Mouse (Mus musculus) CH12.LX (cell line): ENCODE measurements around the gene Snx13. TPM values are rescaled to one million over a fixed set of nuclear protein-coding genes. Genes with fewer than 3 reads are reported as not detected.

Source experiments
- DNase-seq: peaks from one replicate; pipeline ENCODE4 v3.0.0-alpha.2; 2013; ENCODE audit errors: extremely low read depth
- H3K27ac ChIP-seq: 2 replicates; pipeline ENCODE4 v1.5.1; 2012; ENCODE audit warnings: low read depth, mild to moderate bottlenecking, control low read depth, moderate library complexity; ENCODE audit not compliant: insufficient read depth
- H3K27me3 ChIP-seq: replicated peaks from 2 replicates; pipeline ENCODE3; 2012; ENCODE audit warnings: inconsistent platforms
- H3K36me3 ChIP-seq, 2 experiments: replicated peaks in 1 of 2; 2 replicates each; pipeline versions ENCODE3 to v1.6.1; 2012; ENCODE audit warnings: inconsistent platforms in 1 of 2, low read length in 1 of 2, mild to moderate bottlenecking in 1 of 2, mixed read lengths in 1 of 2, moderate library complexity in 1 of 2; ENCODE audit not compliant: control insufficient read depth in 1 of 2, insufficient read depth in 1 of 2
- H3K4me1 ChIP-seq, 2 experiments: 2 replicates each; pipeline ENCODE4 v1.6.1; 2012; ENCODE audit warnings: inconsistent platforms in 1 of 2, moderate library complexity in 1 of 2; ENCODE audit not compliant: insufficient read depth in 2 of 2, control insufficient read depth in 1 of 2
- H3K4me2 ChIP-seq: 2 replicates; pipeline ENCODE4 v1.6.1; 2012; ENCODE audit warnings: low read depth, mild to moderate bottlenecking, control low read depth; ENCODE audit not compliant: poor library complexity, insufficient read depth, severe bottlenecking
- H3K4me3 ChIP-seq, 3 experiments: fragments of 150-350 bp in 1 of 3; sonication (generic) in 1 of 3; replicated peaks in 1 of 3; 2 replicates each; pipeline versions ENCODE3 to v1.5.1; 2011 to 2012; ENCODE audit warnings: low read depth in 2 of 3, low read length in 2 of 3, mild to moderate bottlenecking in 2 of 3, moderate library complexity in 2 of 3, control low read depth in 1 of 3, improper control_type of control experiment in 1 of 3, inconsistent platforms in 1 of 3, mixed read lengths in 1 of 3; ENCODE audit not compliant: poor library complexity in 1 of 3
- H3K79me2 ChIP-seq: replicated peaks from 2 replicates; pipeline ENCODE4 v1.6.1; 2012; ENCODE audit warnings: mild to moderate bottlenecking, moderate library complexity; ENCODE audit not compliant: control insufficient read depth, poor library complexity, insufficient read depth, severe bottlenecking; ENCODE audit errors: extremely low read depth
- H3K9ac ChIP-seq: 2 replicates; pipeline ENCODE4 v1.6.1; 2012; ENCODE audit warnings: low read depth, mild to moderate bottlenecking, control low read depth, moderate library complexity; ENCODE audit not compliant: insufficient read depth
- H3K9me3 ChIP-seq: replicated peaks from 2 replicates; pipeline ENCODE3; 2012; ENCODE audit warnings: low read length, inconsistent platforms, mixed read lengths
- BHLHE40 ChIP-seq: IDR thresholded peaks from 2 replicates; pipeline ENCODE4 v1.6.1; 2011; ENCODE audit warnings: mild to moderate bottlenecking, low read depth, low read length, improper control_type of control experiment
- CHD1 ChIP-seq: IDR thresholded peaks from 2 replicates; pipeline ENCODE4 v1.6.1; 2012; ENCODE audit warnings: low read depth, low read length, improper control_type of control experiment, inconsistent platforms
- CHD2 ChIP-seq: IDR thresholded peaks from 2 replicates; pipeline ENCODE4 v1.6.1; 2011; ENCODE audit warnings: low read length, improper control_type of control experiment
- CTCF ChIP-seq, 2 experiments: IDR thresholded peaks in 1 of 2; conservative IDR thresholded peaks in 1 of 2; 2 replicates each; pipeline ENCODE4 v1.5.1; 2011 to 2012; ENCODE audit warnings: low read depth in 2 of 2, low read length in 2 of 2, improper control_type of control experiment in 1 of 2, inconsistent platforms in 1 of 2, mild to moderate bottlenecking in 1 of 2, moderate library complexity in 1 of 2
- E2F4 ChIP-seq: IDR thresholded peaks from 2 replicates; pipeline ENCODE4 v1.6.1; 2011; ENCODE audit warnings: low read depth, low read length, improper control_type of control experiment; ENCODE audit not compliant: insufficient replicate concordance
- ELF1 ChIP-seq: IDR thresholded peaks from 2 replicates; pipeline ENCODE4 v1.6.1; 2014; ENCODE audit warnings: low read depth, mild to moderate bottlenecking, inconsistent platforms, low read length, improper control_type of control experiment
- EP300 ChIP-seq: IDR thresholded peaks from 2 replicates; pipeline ENCODE4 v1.6.1; 2011; ENCODE audit warnings: low read length, improper control_type of control experiment
- GABPA ChIP-seq: IDR thresholded peaks from 2 replicates; pipeline ENCODE4 v1.6.1; 2012; ENCODE audit warnings: low read depth, low read length, improper control_type of control experiment, inconsistent platforms; ENCODE audit not compliant: insufficient replicate concordance
- HCFC1 ChIP-seq: IDR thresholded peaks from 2 replicates; pipeline ENCODE4 v1.6.1; 2012; ENCODE audit warnings: low read depth, mild to moderate bottlenecking, inconsistent platforms, low read length, improper control_type of control experiment
- JUN ChIP-seq: IDR thresholded peaks from 2 replicates; pipeline ENCODE4 v1.6.1; 2011; ENCODE audit warnings: low read depth, mild to moderate bottlenecking, low read length, improper control_type of control experiment, moderate library complexity; ENCODE audit not compliant: insufficient read depth
- JUND ChIP-seq: conservative IDR thresholded peaks from 2 replicates; pipeline ENCODE4 v1.6.1; 2011; ENCODE audit warnings: low read depth, low read length, improper control_type of control experiment
- KAT2A ChIP-seq: IDR thresholded peaks from 2 replicates; pipeline ENCODE4 v1.6.1; 2012; ENCODE audit warnings: low read length, improper control_type of control experiment, inconsistent platforms; ENCODE audit not compliant: insufficient replicate concordance
- MAFK ChIP-seq: IDR thresholded peaks from 2 replicates; pipeline ENCODE4 v1.6.1; 2011; ENCODE audit warnings: low read length, improper control_type of control experiment; ENCODE audit not compliant: insufficient replicate concordance
- MAZ ChIP-seq: IDR thresholded peaks from 2 replicates; pipeline ENCODE4 v1.6.1; 2012; ENCODE audit warnings: low read depth, mild to moderate bottlenecking, inconsistent platforms, low read length, improper control_type of control experiment, moderate library complexity
- MEF2A ChIP-seq: IDR thresholded peaks from 2 replicates; pipeline ENCODE4 v1.6.1; 2014; ENCODE audit warnings: low read depth, mild to moderate bottlenecking, inconsistent platforms, low read length, improper control_type of control experiment, borderline replicate concordance
- MXI1 ChIP-seq: IDR thresholded peaks from 2 replicates; pipeline ENCODE4 v1.6.1; 2011; ENCODE audit warnings: mild to moderate bottlenecking, low read depth, low read length, improper control_type of control experiment
- MYC ChIP-seq: IDR thresholded peaks from 2 replicates; pipeline ENCODE4 v1.6.1; 2011; ENCODE audit warnings: low read depth, mild to moderate bottlenecking, improper control_type of control experiment, low read length
- NRF1 ChIP-seq: IDR thresholded peaks from 2 replicates; pipeline ENCODE4 v1.6.1; 2014; ENCODE audit warnings: low read depth, mild to moderate bottlenecking, inconsistent platforms, low read length, improper control_type of control experiment, moderate library complexity
- PAX5 ChIP-seq: IDR thresholded peaks from 2 replicates; pipeline ENCODE4 v1.6.1; 2012; ENCODE audit warnings: low read length, inconsistent platforms, mixed read lengths
- POLR2A ChIP-seq: IDR thresholded peaks from 2 replicates; pipeline ENCODE4 v1.6.1; 2011; ENCODE audit warnings: low read depth, mild to moderate bottlenecking, improper control_type of control experiment, low read length
- RAD21 ChIP-seq: IDR thresholded peaks from 2 replicates; pipeline ENCODE4 v1.6.1; 2011; ENCODE audit warnings: low read depth, mild to moderate bottlenecking, low read length, improper control_type of control experiment, moderate library complexity
- RCOR1 ChIP-seq: conservative IDR thresholded peaks from 2 replicates; pipeline ENCODE4 v1.6.1; 2012; ENCODE audit warnings: low read depth, mild to moderate bottlenecking, inconsistent platforms, low read length, improper control_type of control experiment
- TCF12 ChIP-seq: IDR thresholded peaks from 2 replicates; pipeline ENCODE4 v1.6.1; 2014; ENCODE audit warnings: low read depth, mild to moderate bottlenecking, inconsistent platforms, low read length, improper control_type of control experiment
- UBTF ChIP-seq: IDR thresholded peaks from 2 replicates; pipeline ENCODE4 v1.6.1; 2012; ENCODE audit warnings: low read depth, mild to moderate bottlenecking, inconsistent platforms, low read length, improper control_type of control experiment, moderate library complexity
- USF2 ChIP-seq: conservative IDR thresholded peaks from 2 replicates; pipeline ENCODE4 v1.6.1; 2011; ENCODE audit warnings: low read depth, low read length, improper control_type of control experiment
- ZC3H11A ChIP-seq: IDR thresholded peaks from 2 replicates; pipeline ENCODE4 v1.6.1; 2012; ENCODE audit warnings: low read depth, mild to moderate bottlenecking, inconsistent platforms, low read length, improper control_type of control experiment
- ZKSCAN1 ChIP-seq: IDR thresholded peaks from 2 replicates; pipeline ENCODE4 v1.6.1; 2012; ENCODE audit warnings: low read depth, inconsistent platforms, low read length, improper control_type of control experiment, borderline replicate concordance
- ZMIZ1 ChIP-seq: IDR thresholded peaks from 2 replicates; pipeline ENCODE4 v1.6.1; 2012; ENCODE audit warnings: low read depth, mild to moderate bottlenecking, inconsistent platforms, low read length, improper control_type of control experiment
- ZNF384 ChIP-seq: IDR thresholded peaks from 2 replicates; pipeline ENCODE4 v1.6.1; 2012; ENCODE audit warnings: low read depth, low read length, improper control_type of control experiment, inconsistent platforms
- dilution Hi-C: fragments of 300-500 bp; cut with MboI; formaldehyde crosslinking; loops from 2 replicates; pipeline ENCODE4 v1.14.3; 2020; ENCODE audit warnings: low sequenced_read_pairs; ENCODE audit not compliant: extremely low pct_unique_long_range_greater_than_20kb, extremely low pct_ligation_motif_present
- in situ Hi-C: fragments of 300-500 bp; cut with MboI; formaldehyde crosslinking; loops from 3 replicates; pipeline ENCODE4 v1.14.3; 2019; ENCODE audit warnings: low sequenced_read_pairs, low pct_ligation_motif_present, low pct_unique_long_range_greater_than_20kb, mixed read lengths
- polyA plus RNA-seq: library from polyadenylated mRNA; unstranded; fragments of >175 nt; gene quantifications from 2 replicates; pipeline ENCODE4 v1.2.1, GENCODE M21; 2012; ENCODE audit warnings: low read depth; ENCODE audit not compliant: insufficient read length
- total RNA-seq, 2 experiments: library from RNA; depleted of rRNA; stranded (reverse); fragments of 300-350 nt in 1 of 2; fragments of >200 nt in 1 of 2; gene quantifications; 2 replicates each; pipeline ENCODE4 v1.2.3; 2012 to 2014

Gene Snx13
- total and polyA plus RNA-seq, 3 experiments, result 7.0 to 12.2 (median 11.4) TPM

DNA sequence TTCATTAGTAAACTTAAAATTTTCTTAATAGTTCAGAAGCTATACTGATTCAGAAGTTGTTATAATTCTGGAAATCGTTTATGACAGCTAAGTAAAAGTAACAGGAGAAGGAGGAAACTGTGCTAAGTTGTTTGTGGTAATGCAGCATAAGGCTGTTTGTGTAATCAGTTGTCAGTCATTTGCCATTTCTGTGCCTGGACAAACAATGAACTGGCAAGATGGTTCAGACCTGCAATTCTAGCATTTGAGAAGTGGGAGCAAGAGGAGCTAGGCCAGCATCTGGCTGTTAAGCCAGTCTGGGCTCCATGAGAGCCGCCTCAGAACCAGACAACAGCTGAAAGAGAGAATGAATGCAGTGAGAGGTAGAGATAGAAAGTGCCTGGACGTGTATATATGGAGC is 3.5 kb downstream of the Snx13 start:
- no peak for DNase-seq
- in situ Hi-C loops, result no loop called here
- Histone ChIP-seq H3K36me3 (no peaks in the 10 kb centered on the region), H3K4me2 (peak overlapping the region; percentile 22; the same call in 1 of the 2 replicates), H3K27ac (no peak overlapping the region), H3K4me1 (peaks cover 9 to 45% of the 10 kb centered on the region in 2 experiments), H3K9ac (0 out of 2 replicates have a peak overlapping the region, but pooled peaks have one; percentile 18), H3K79me2 (peaks cover 42% of the 10 kb centered on the region), H3K9me3 (no peaks in the 10 kb centered on the region), H3K4me3 (no peak overlapping the region), H3K27me3 (no peaks in the 10 kb centered on the region)
- TF ChIP-seq CTCF (conservative IDR thresholded peaks at IDR 0.05 in 1 of 2, IDR thresholded peaks at IDR 0.05 in 1 of 2; ENCODE audit: low read depth in 2 of 2, low read length in 2 of 2), result no peak
- no peak for TF ChIP-seq CHD1
- TF ChIP-seq MAZ, result no peak
- TF ChIP-seq RCOR1, result no peak
- TF ChIP-seq BHLHE40, result no peak
- no peak for TF ChIP-seq MYC
- no peak for TF ChIP-seq JUND
- no peak for TF ChIP-seq MAFK
- TF ChIP-seq HCFC1, result no peak
- TF ChIP-seq RAD21, result no peak
- TF ChIP-seq KAT2A, result no peak
- no peak for TF ChIP-seq USF2
- TF ChIP-seq E2F4, result no peak
- no peak for TF ChIP-seq ZMIZ1
- dilution Hi-C loops, result no loop called here

GRCm38 (mm10) chr12:35050964-35051758 is 4.2 kb downstream of the Snx13 start:
- Histone ChIP-seq H3K4me3 (no peak overlapping the region), H3K4me1 (peaks cover 9 to 52% of the 10 kb centered on the region in 2 experiments), H3K9ac (peak overlapping the region; percentile 35; the same call in 1 of the 2 replicates), H3K9me3 (no peaks in the 10 kb centered on the region), H3K27ac (no peak overlapping the region), H3K27me3 (no peaks in the 10 kb centered on the region), H3K36me3 (no peaks in the 10 kb centered on the region), H3K4me2 (peak overlapping the region; percentile 41), H3K79me2 (peaks cover 44% of the 10 kb centered on the region)
- DNase-seq, result peak; percentile 42
- in situ Hi-C loops (no loop called here), dilution Hi-C loops (no loop called here)
- TF ChIP-seq ZNF384, result no peak
- no peak for TF ChIP-seq CHD2
- no peak for TF ChIP-seq TCF12
- no peak for TF ChIP-seq ZKSCAN1
- no peak for TF ChIP-seq MXI1
- no peak for TF ChIP-seq UBTF
- no peak for TF ChIP-seq HCFC1
- no peak for TF ChIP-seq PAX5
- TF ChIP-seq POLR2A, result no peak
- no peak for TF ChIP-seq BHLHE40
- no peak for TF ChIP-seq ELF1
- peak; percentile 63; the same call in 1 of the 2 replicates for TF ChIP-seq MEF2A
- no peak for TF ChIP-seq RAD21
- TF ChIP-seq GABPA, result no peak
- no peak for TF ChIP-seq ZMIZ1
- no peak for TF ChIP-seq MAZ
- TF ChIP-seq MAFK, result 0 out of 2 replicates have a peak, but pooled peaks have one; percentile 18
- no peak for TF ChIP-seq CTCF (conservative IDR thresholded peaks at IDR 0.05 in 1 of 2, IDR thresholded peaks at IDR 0.05 in 1 of 2; ENCODE audit: low read depth in 2 of 2, low read length in 2 of 2)
- no peak for TF ChIP-seq ZC3H11A
- TF ChIP-seq RCOR1, result no peak
- TF ChIP-seq MYC, result no peak
- no peak for TF ChIP-seq CHD1
- TF ChIP-seq USF2, result no peak
- no peak for TF ChIP-seq NRF1
- peak; percentile 51 for TF ChIP-seq JUN
- peak; percentile 65; the same call in 1 of the 2 replicates for TF ChIP-seq EP300
